Mouse (Mus musculus) erythroblast, embryonic 14.5 days (primary cell): Measurements from ENCODE around the gene Akap17b.

Experiments used
- GATA1 ChIP-seq: IDR thresholded peaks from 2 replicates; pipeline ENCODE4 v1.6.1; 2012; ENCODE audit warnings: low read length, inconsistent platforms, mixed read lengths
- TAL1 ChIP-seq: IDR thresholded peaks from 3 replicates; pipeline ENCODE4 v1.6.1; 2012; ENCODE audit warnings: low read length, inconsistent platforms, mixed read lengths

GRCm38 (mm10) chrX:36628102-36628501, 17.1 kb downstream of the Akap17b start:
- TF ChIP-seq GATA1: no peak
- TF ChIP-seq TAL1: no peak
